Mouse (Mus musculus) layer of hippocampus, postnatal 10 days (tissue): ENCODE results near the gene Tmx1. TPM values are rescaled to one million over a fixed set of nuclear protein-coding genes. Genes with fewer than 3 reads are reported as not detected.

Experiments used
- DNase-seq, 2 experiments: peaks; one replicate each; pipeline ENCODE4 v3.0.0; 2021; ENCODE audit warnings: low spot score in 2 of 2
- long read RNA-seq: library from polyadenylated mRNA; stranded (forward); transcript quantifications from one replicate; pipeline ENCODE4 v2.0.0, GENCODE M21; 2023
- total RNA-seq, 2 experiments: library from RNA; stranded (reverse); gene quantifications; 2 replicates each; pipeline ENCODE4 v1.2.3; 2021

Tmx1 gene
- total RNA-seq = 10 to 100 TPM; 39.7 to 42.4 TPM
- long read RNA-seq, transcript Tmx1-201 (8 exons, 2,795 nt) = major isoform, 31 of 42 reads
- long read RNA-seq, partial matches to known transcripts = 0 of 42 reads
- long read RNA-seq, other reads (novel, unspliced or antisense) = 11 of 42 reads

DNA sequence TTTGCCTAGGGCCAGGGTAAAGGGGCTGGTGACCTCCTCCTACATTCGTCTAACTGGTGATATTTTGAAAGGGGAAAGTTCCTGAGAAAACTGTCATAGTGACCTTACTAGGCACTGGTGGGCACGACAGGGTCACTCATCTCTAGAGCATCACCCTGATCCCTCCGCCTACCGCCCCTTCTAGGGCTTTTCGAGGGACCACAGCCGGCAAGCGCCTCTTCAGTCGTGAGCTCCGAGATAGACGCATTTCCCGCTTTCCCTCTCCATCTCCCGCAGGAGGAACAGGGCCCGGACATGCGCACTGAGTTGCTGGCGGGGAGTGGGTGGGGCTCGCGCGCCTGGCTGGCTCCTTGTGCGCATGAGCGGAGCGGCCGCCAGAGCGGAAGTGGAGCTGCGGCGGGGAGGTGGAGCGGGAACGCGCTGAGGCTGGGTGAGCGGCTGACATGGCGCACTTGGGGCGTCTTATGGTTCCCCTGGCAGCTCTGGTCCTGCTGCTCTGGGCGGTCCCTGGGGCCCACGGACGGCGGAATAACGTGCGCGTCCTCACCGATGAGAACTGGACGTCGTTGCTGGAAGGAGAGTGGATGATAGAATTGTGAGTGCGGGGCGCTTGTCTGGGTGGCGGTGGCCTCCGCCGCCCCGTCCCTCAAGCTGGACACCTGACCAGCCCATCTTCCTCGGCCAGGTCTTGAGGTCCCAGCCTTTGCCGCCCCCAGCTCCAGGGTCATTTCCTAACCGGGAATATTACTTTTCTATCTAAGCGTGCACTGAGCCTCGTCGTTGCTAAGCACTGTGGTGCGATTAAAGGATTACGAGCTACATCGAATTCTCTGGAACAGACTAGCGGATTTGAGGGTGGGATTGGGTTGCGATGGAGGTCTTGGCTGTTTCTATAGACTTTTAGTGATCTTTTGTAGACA, at the start of gene Tmx1:
TSS of gene Tmx1 (plus strand) at position 370 of the 920 bp plus-strand sequence.
- peak; percentile 98 to 99 for DNase-seq

- DNase-seq = peak; percentile 50 to 56
Measured at GRCm38 (mm10) chr12:70404327-70404726, 48.6 kb upstream of the Tmx1 start.

DNA sequence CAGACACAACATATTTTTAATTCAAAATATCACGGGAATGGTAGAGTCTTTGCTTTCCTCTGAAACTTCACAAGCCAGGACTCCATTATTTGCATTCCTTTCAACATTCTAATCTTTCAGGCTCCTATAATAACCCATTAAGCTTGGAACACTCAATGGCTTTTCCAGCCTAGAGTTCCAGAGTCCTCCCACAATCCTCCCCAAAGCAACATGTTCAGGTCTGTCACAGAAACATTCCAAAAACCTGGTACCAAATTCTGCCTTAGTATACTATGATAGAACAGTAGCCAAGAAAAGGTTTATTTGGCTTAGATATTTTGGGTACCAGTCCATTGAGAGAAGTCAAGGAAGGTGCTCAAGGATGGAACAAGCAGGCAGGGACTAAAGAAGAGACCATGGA, 44.5 kb upstream of the Tmx1 start:
- DNase-seq = no peak

DNA sequence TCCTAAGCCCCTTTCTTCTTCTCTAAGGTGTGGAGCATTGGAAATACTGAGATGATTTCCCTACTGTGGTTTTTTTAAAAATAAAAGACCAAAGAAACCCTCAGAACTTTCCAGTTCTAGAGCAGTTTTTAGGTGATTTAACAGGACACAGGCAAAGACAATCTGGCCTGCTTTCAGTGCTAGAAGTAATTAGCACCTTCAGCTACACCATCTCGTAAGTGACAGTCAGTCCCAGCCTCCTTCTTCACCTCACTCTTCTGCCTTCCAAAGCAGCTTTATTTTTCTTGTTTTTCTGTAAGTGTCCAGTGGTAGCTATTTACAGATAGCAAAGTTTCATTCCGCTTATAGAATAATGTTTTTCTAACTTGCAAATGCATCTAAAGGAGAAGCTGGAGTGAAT, 43.3 kb upstream of the Tmx1 start:
- no peak for DNase-seq

DNA sequence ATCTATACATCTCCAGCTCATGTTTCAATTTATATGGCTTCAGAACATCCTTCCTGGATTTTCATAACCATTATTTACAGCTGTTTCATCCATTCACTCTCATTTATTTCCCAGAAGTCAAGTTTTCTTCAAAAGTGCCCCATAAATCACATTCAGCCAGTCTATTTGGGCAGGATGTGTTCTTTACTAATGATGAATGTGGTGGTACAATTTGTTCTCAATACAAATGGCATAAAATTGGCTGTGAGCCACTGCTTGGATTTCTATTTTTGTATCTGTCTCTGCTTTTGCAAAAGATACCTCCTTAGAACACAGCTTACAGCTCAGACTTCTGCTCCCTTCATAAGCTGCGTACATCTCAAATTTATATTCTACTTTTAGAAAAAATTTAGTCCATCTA, 32.7 kb upstream of the Tmx1 start:
- DNase-seq = no peak

DNA sequence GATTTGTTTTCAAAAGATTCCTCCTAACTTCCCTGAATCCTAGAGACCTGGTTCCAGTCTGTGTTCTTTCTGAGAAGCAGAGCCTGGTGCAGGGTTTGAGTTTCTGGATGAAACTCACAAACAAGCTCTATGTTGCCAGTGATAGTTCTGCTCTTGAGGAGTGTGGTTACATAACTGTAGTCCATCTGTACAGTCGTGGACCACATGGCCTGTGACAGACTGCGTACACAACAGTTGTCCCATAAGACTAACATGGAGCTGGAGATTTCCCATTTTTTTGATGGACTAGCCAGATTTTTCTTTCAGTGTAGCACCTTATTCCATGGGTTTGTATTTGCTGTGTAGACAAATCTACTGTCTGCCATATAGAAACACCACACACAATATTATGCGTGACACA, 31.9 kb upstream of the Tmx1 start:
- no peak for DNase-seq

- DNase-seq = no peak
Measured at GRCm38 (mm10) chr12:70422322-70423118, 30.4 kb upstream of the Tmx1 start.

- no peak for DNase-seq
Measured at GRCm38 (mm10) chr12:70427885-70428284, 25.0 kb upstream of the Tmx1 start.

DNA sequence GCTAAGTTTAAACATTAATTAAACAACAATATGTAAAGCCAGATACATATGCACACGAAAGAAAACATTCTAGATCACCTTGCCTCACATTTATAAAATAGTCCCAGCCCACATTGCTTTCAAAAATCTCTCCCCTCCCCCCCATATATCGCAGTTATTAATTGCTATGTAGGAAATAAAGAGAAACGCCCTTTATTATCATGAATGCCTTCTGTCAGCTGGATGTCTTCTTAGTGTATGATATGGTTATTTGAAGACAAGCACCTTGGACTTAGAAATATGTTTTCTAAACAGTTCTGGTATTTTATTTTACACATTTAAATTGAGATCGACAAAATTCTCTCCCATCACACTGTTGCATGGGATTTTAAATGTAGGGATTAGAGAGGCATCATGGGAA, 23.3 kb upstream of the Tmx1 start:
- no peak for DNase-seq

DNA sequence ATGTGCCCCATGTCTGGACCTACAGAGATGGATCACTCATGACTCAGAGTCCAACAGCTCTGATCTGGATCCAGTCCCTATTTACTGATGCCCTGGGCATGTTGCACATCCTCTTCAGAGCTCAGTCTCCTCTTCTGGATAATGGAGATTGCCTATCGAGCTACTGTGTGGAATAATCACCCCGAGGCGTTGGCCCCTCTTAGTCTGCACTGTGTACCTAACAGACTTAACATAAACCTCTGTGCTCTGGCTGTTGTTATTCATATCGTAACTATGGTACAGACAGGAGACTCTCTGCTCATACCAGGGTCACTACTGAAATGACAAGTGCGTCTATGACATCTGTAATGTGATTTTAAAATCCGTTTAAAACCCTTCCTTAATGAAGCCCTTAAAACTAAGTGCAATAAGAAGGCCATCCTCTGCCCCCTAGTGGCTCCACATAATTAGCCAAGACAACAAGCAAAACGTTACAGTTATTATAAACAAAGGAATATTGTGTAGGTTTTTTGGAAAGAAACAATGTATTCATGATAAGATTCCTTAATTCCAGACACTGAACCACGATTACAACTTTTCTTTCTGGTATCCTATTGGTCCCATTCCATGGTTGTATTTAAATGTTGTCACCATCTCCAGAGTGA, 22.5 kb upstream of the Tmx1 start:
- peak; percentile 59 to 71 for DNase-seq

DNA sequence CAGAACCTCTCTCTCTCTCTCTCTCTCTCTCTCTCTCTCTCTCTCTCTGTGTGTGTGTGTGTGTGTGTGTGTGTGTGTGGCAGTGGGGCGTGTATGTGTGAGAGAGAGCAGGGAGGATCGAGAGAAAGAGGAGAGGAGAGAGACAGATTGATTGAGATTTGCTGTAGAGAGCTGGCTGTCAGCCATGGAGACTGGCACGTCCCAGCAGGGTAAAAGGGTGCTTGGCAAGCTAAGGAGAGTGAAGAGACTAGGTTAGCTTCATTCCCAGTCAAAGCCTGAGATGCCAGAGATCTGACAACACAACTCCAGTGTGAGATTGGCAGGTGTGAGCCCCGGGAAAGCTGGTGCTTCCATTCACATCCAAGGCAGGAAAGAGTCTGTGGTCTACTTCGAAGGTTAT, 21.5 kb upstream of the Tmx1 start:
- no peak for DNase-seq

GRCm38 (mm10) chr12:70449961-70450360, 2.9 kb upstream of the Tmx1 start:
- no peak for DNase-seq

DNA sequence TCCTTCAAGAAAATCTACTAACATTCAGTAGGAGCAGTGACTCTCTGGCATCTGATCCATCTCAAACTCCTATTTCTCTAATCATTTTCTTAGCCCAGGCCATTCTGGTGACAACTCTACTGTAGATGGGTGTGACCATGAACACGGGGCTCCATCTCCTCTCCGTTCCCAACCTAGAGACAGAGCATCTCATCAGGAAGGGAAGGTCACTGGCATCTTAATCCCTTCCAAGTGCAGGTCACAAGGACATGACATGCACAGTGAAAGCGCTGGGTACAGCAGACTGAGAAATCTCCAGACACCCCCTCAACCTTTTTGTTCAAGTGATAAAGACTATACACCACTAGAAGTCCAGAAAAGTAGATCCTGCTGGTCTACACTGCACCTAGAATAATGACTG, 1.4 kb upstream of the Tmx1 start:
- DNase-seq = no peak

GRCm38 (mm10) chr12:70452143-70452542, 752 bp upstream of the Tmx1 start:
- DNase-seq = no peak

DNA sequence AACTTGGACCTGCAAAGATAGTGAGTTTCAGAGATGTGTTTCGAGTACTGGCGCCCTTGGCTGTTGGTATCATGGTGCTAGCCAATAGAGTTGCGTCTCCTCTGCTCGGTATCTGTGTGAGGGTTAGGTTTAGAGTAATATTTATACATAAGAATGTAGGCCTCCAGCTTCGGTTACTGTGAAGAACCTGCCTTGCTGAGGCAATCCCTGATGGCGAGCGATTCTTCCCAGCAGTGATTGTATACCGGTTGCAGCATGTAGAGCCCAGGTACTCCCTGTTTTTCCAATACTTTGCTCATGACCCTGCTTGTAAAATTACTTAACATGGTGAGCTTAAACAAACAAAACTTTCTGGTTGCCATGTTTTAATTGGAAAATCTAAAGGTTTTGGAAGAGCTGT, 2.3 kb downstream of the Tmx1 start:
- no peak for DNase-seq

DNA sequence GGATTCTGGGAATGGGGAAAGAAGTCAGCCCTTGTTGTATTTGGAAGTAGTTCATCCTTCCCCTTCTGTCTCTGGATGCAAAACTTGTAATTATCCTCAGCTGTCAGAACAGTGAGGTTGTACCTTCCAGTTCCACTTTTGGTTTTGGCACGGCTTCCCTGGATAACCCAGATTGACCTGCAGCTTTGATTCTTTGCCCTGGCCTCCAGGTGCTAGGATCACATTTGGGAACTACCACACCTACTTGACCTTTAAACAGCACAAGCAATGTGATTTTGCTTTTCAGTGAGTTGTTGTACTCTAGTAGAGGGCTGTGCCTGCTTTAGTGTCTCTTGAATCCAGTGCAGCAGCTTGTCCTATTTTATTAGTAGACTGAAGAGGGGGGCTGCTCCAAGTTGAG, 6.7 kb downstream of the Tmx1 start:
- DNase-seq = no peak

DNA sequence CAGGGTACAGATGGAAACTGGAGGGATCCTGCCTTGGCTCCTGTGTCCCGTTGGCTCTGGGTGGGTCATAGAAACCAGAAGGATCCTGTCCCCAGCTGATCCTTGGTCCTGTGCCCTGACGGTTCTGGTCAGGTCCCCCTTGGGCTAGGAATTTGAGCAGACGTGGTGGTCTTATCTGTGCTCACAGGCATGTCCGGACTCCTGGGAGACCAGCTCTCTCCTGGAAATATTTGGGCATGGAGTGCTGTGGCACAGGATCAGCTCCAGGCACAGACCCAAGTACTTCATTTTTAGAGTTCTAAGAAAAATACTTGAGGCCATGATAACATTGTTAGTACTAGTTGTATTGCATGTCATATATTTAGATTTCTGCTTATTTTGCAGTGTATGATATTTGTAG, 11.1 kb downstream of the Tmx1 start:
- no peak for DNase-seq

DNA sequence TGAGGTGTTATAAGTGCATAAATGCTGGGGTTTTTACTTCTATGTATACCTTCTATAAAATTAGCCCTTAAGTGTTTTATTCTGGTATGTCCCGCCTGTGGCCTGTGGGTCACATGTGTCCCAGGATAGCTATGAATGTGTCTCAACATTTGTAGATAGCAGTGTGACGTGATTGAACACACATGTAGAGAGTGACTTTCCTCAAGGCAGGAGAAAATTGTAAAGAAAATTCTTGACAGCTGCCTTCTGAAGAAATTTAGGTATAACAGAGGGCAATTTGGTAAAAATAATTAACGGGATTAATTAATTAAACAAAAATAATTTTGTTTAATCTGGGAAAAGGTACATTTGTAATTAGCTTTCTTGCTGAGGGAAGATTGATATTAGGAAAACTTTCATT, 22.4 kb downstream of the Tmx1 start:
- DNase-seq = no peak

GRCm38 (mm10) chr12:70476884-70477576, 24.1 kb downstream of the Tmx1 start:
- no peak for DNase-seq

DNA sequence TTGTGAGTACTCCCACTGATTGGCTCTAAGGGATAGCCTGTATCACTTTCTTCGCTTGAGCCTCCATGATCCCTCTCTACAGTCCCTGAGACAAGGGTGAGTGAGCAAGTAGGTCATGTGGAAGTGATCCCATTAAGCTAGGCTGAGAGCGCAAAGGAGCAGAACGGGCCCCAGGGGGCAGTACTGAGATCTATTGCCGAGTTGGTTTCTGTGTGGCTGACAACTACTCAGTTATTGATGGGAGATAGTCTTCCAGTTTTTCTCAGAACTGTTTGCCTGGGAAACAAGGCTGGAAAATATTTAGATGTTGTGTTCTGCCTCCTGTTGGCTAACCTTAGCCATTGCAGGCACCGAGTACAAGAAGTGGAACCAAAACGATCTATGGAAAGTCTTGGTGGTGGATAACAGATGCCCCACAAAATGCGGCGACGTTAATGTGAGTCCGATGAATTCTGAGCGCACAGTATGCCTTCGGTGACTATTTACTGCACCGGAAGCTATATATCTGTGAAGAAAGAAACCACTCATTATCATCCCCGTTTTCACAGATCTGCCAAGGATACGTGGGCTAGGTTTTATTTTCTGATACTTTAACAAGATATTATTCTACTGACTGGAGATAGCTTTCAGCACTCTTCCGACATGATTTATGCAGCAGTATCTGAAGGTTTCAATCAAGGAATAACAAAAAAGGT, 24.8 kb downstream of the Tmx1 start:
- DNase-seq = peak; percentile 42 to 63
